Mouse (Mus musculus): Measurements from ENCODE around the gene Mcoln1. TPM values are rescaled to one million over a fixed set of nuclear protein-coding genes. Genes with fewer than 3 reads are reported as not detected.
A peak's percentile ranks its signal among the peaks of the same experiment; 100 is the strongest.

The Mcoln1 gene
- polyA plus RNA-seq, 1 experiment from 2014 or later = 54.7 TPM

- Histone ChIP-seq H3K9ac (no peak overlapping the region), H3K4me3 (no peak overlapping the region)
Measured at GRCm38 (mm10) chr8:3480221-3480785, 20.0 kb upstream of the Mcoln1 start.

GRCm38 (mm10) chr8:3481605-3482004, 18.7 kb upstream of the Mcoln1 start:
- no peaks in the 10 kb centered on the region for H3K36me3 ChIP-seq
- no peaks in the 10 kb centered on the region for H3K4me1 ChIP-seq
- no peak overlapping the region for H3K4me3 ChIP-seq
- H3K27ac ChIP-seq = no peak overlapping the region
- no peak overlapping the region for H3K9ac ChIP-seq
- no peak for ATAC-seq (ENCODE audit: low FRiP score, low read depth)
- H3K4me2 ChIP-seq (replicated peaks) = no peak overlapping the region
- H3K27me3 ChIP-seq = peaks cover 4% of the 10 kb centered on the region; the same call in 1 of the 2 replicates
- 65% methylated on average over 5 of the region's 5 CpGs for WGBS
- no peaks in the 10 kb centered on the region for H3K9me3 ChIP-seq

More at GRCm38 (mm10) chr8:3480221-3480785, 20.0 kb upstream of the Mcoln1 start:
- ATAC-seq (ENCODE audit: low FRiP score, low read depth) = no peak
- Histone ChIP-seq H3K36me3 (no peaks in the 10 kb centered on the region), H3K27me3 (peaks cover 16% of the 10 kb centered on the region), H3K27ac (no peak overlapping the region), H3K4me1 (peaks cover 6% of the 10 kb centered on the region; the same call in 1 of the 2 replicates), H3K4me2 (replicated peaks) (no peak overlapping the region), H3K9me3 (no peaks in the 10 kb centered on the region)
- 76% methylated on average over 4 of the region's 4 CpGs for WGBS

GRCm38 (mm10) chr8:3482240-3482740, 18.0 kb upstream of the Mcoln1 start:
- no peak for ATAC-seq (ENCODE audit: low FRiP score, low read depth)
- Histone ChIP-seq H3K36me3 (no peaks in the 10 kb centered on the region), H3K4me1 (no peaks in the 10 kb centered on the region), H3K27ac (no peak overlapping the region), H3K4me3 (no peak overlapping the region), H3K9me3 (no peaks in the 10 kb centered on the region), H3K9ac (no peak overlapping the region), H3K4me2 (replicated peaks) (no peak overlapping the region), H3K27me3 (peaks cover 3% of the 10 kb centered on the region; the same call in 1 of the 2 replicates)
- 86% methylated on average over 22 of the region's 22 CpGs for WGBS

- no peak overlapping the region for H3K27ac ChIP-seq
- no peak overlapping the region for H3K4me2 ChIP-seq (replicated peaks)
- H3K36me3 ChIP-seq = no peaks in the 10 kb centered on the region
- no peaks in the 10 kb centered on the region for H3K4me1 ChIP-seq
- H3K4me3 ChIP-seq = no peak overlapping the region
- H3K9me3 ChIP-seq = no peaks in the 10 kb centered on the region
- no peaks in the 10 kb centered on the region for H3K27me3 ChIP-seq
- ATAC-seq (ENCODE audit: low FRiP score, low read depth) = no peak
- no peak overlapping the region for H3K9ac ChIP-seq
- WGBS = 82% methylated on average over 7 of the region's 7 CpGs
Measured at GRCm38 (mm10) chr8:3483546-3483945, 16.7 kb upstream of the Mcoln1 start.

GRCm38 (mm10) chr8:3485192-3485591, 15.1 kb upstream of the Mcoln1 start:
- H3K27ac ChIP-seq = no peak overlapping the region
- no peaks in the 10 kb centered on the region for H3K27me3 ChIP-seq
- 19% methylated on average over 5 of the region's 5 CpGs for whole genome bisulfite sequencing
- no peak overlapping the region for H3K4me3 ChIP-seq
- no peak for ATAC-seq (ENCODE audit: low FRiP score, low read depth)
- H3K4me1 ChIP-seq = no peaks in the 10 kb centered on the region
- no peak overlapping the region for H3K4me2 ChIP-seq (replicated peaks)
- no peak overlapping the region for H3K9ac ChIP-seq
- no peaks in the 10 kb centered on the region for H3K9me3 ChIP-seq
- no peaks in the 10 kb centered on the region for H3K36me3 ChIP-seq

GRCm38 (mm10) chr8:3492901-3493844, 7.1 kb upstream of the Mcoln1 start, which contains the start of gene Zfp358:
TSS of gene Zfp358 (plus strand) at chr8:3493138.
- peak within 1 kb of the TSS; percentile 91 for H3K27ac ChIP-seq
- H3K4me3 ChIP-seq = peak within 1 kb of the TSS; percentile 87
- H3K27me3 ChIP-seq = no peaks in the 10 kb centered on the region
- H3K9ac ChIP-seq = peak within 1 kb of the TSS; percentile 99
- peak; percentile 93 for ATAC-seq (ENCODE audit: low FRiP score, low read depth)
- H3K4me1 ChIP-seq = peaks cover 18% of the 10 kb centered on the region
- under 1% methylated on average over 54 of the region's 64 CpGs for WGBS
- peaks cover 24% of the 10 kb centered on the region for H3K9me3 ChIP-seq
- peaks cover 40% of the 10 kb centered on the region for H3K36me3 ChIP-seq
- H3K4me2 ChIP-seq (replicated peaks) = peak within 1 kb of the TSS; percentile 79

- H3K4me2 ChIP-seq (replicated peaks) = peak overlapping the region; percentile 79
- no peaks in the 10 kb centered on the region for H3K27me3 ChIP-seq
- H3K4me3 ChIP-seq = peak overlapping the region; percentile 87
- H3K9me3 ChIP-seq = peaks cover 24% of the 10 kb centered on the region
- H3K36me3 ChIP-seq = peaks cover 40% of the 10 kb centered on the region
- peak overlapping the region; percentile 99 for H3K9ac ChIP-seq
- peaks cover 18% of the 10 kb centered on the region for H3K4me1 ChIP-seq
- WGBS = 37% methylated on average over 6 of the region's 6 CpGs
- peak overlapping the region; percentile 91; the same call in 1 of the 2 replicates for H3K27ac ChIP-seq
- 0 out of 2 replicates have a peak, but pooled peaks have one; percentile 0 for ATAC-seq (ENCODE audit: low FRiP score, low read depth)
Measured at GRCm38 (mm10) chr8:3493845-3494208, 6.4 kb upstream of the Mcoln1 start.

- no peak overlapping the region for H3K9ac ChIP-seq
- no peak for ATAC-seq (ENCODE audit: low FRiP score, low read depth)
- WGBS = 96% methylated on average over 44 of the region's 44 CpGs
- H3K27ac ChIP-seq = no peak overlapping the region
- H3K4me3 ChIP-seq = no peak overlapping the region
- H3K9me3 ChIP-seq = peaks cover 24% of the 10 kb centered on the region
- no peaks in the 10 kb centered on the region for H3K27me3 ChIP-seq
- peaks cover 25% of the 10 kb centered on the region for H3K4me1 ChIP-seq
- peaks cover 44% of the 10 kb centered on the region for H3K36me3 ChIP-seq
- H3K4me2 ChIP-seq (replicated peaks) = no peak overlapping the region
Measured at GRCm38 (mm10) chr8:3495578-3496427, 4.5 kb upstream of the Mcoln1 start.

GRCm38 (mm10) chr8:3496428-3496748, 3.9 kb upstream of the Mcoln1 start:
- 93% methylated on average over 15 of the region's 15 CpGs for WGBS
- peaks cover 31% of the 10 kb centered on the region for H3K4me1 ChIP-seq
- no peaks in the 10 kb centered on the region for H3K27me3 ChIP-seq
- H3K4me2 ChIP-seq (replicated peaks) = no peak overlapping the region
- H3K9ac ChIP-seq = no peak overlapping the region
- no peak overlapping the region for H3K27ac ChIP-seq
- ATAC-seq (ENCODE audit: low FRiP score, low read depth) = no peak
- peaks cover 44% of the 10 kb centered on the region for H3K36me3 ChIP-seq
- H3K9me3 ChIP-seq = peaks cover 24% of the 10 kb centered on the region
- H3K4me3 ChIP-seq = no peak overlapping the region

GRCm38 (mm10) chr8:3498583-3498982, 1.7 kb upstream of the Mcoln1 start:
- H3K4me1 ChIP-seq = peaks cover 40% of the 10 kb centered on the region
- WGBS = 79% methylated on average over 3 of the region's 3 CpGs
- ATAC-seq (ENCODE audit: low FRiP score, low read depth) = no peak
- H3K9ac ChIP-seq = no peak overlapping the region
- peaks cover 24% of the 10 kb centered on the region for H3K9me3 ChIP-seq
- no peak overlapping the region for H3K4me3 ChIP-seq
- H3K27ac ChIP-seq = no peak overlapping the region
- H3K36me3 ChIP-seq = peaks cover 44% of the 10 kb centered on the region
- no peaks in the 10 kb centered on the region for H3K27me3 ChIP-seq
- H3K4me2 ChIP-seq (replicated peaks) = no peak overlapping the region

GRCm38 (mm10) chr8:3499751-3500150, 506 bp upstream of the Mcoln1 start:
- ATAC-seq (ENCODE audit: low FRiP score, low read depth) = no peak; the same call in 1 of the 2 replicates
- Histone ChIP-seq H3K9ac (peak overlapping the region; percentile 84), H3K9me3 (peaks cover 19% of the 10 kb centered on the region), H3K27ac (peak overlapping the region; percentile 92), H3K4me3 (peak overlapping the region; percentile 75), H3K4me2 (replicated peaks) (peak overlapping the region; percentile 77), H3K27me3 (no peaks in the 10 kb centered on the region), H3K4me1 (peaks cover 32% of the 10 kb centered on the region), H3K36me3 (peaks cover 41% of the 10 kb centered on the region)
- 3% methylated on average over 8 of the region's 8 CpGs for WGBS

Data from limb, embryonic 13.5 days (tissue).